Comparison of ENCODE assay signal across 28 mouse cellular contexts in genomic region chr11:8583137-8583536, GRCm38 (mm10).
DNase-seq lines count a peak whose midpoint lies in the region; ATAC-seq and TF ChIP-seq lines count a peak whose summit lies in the region.
"Had no signal": no experiment of that assay in that cellular context is flagged by ENCODE, and none has a peak within 500 bp of the region (broad histone marks: within the 10 kb centered on the region; RNA-seq: fewer than 3 reads in every experiment).

No protein-coding gene starts in this region.

- 95% methylated on average over 3 of the region's 3 CpGs for WGBS in heart, adult 2 months
- WGBS in intestine, embryonic 14.5 days, result 89% methylated on average over 3 of the region's 3 CpGs
- WGBS in stomach, embryonic 14.5 days, result 76% methylated on average over 3 of the region's 3 CpGs
- WGBS in midbrain, postnatal 0 days, result 87% methylated on average over 3 of the region's 3 CpGs
- WGBS in midbrain, embryonic 14.5 days, result 86% methylated on average over 3 of the region's 3 CpGs

- H3K27ac ChIP-seq in heart, adult 2 months, result peak overlapping the region; percentile 76; the same call in 1 of the 2 replicates
- H3K27ac ChIP-seq in intestine, embryonic 14.5 days (ENCODE audit: low read depth), result peak overlapping the region; percentile 10; the same call in 1 of the 2 replicates
- H3K27ac ChIP-seq in stomach, embryonic 14.5 days (ENCODE audit: low read length), result peak overlapping the region; percentile 52; the same call in 1 of the 2 replicates
- H3K27ac ChIP-seq in midbrain, postnatal 0 days (ENCODE audit: low read depth, low read length), result no peak overlapping the region
- H3K27ac ChIP-seq in midbrain, embryonic 14.5 days (replicated peaks; ENCODE audit: low read depth, low read length), result no peak overlapping the region
- H3K27ac ChIP-seq: gastrocnemius, adult 2 months; hindbrain, embryonic 14.5 days; kidney, postnatal 0 days; liver, embryonic 15.5 days; neural tube, embryonic 13.5 days had no signal

- no peaks in the 10 kb centered on the region for H3K27me3 ChIP-seq in heart, adult 2 months (ENCODE audit: control insufficient read depth, insufficient read depth, low read length)
- H3K27me3 ChIP-seq in E14TG2a.4 (ENCODE audit: insufficient read depth, low read length), result no peaks in the 10 kb centered on the region
- H3K27me3 ChIP-seq in intestine, embryonic 14.5 days (replicated peaks; ENCODE audit: control insufficient read depth, insufficient read depth, low read length), result no peaks in the 10 kb centered on the region
- no peaks in the 10 kb centered on the region for H3K27me3 ChIP-seq in stomach, embryonic 14.5 days (ENCODE audit: control insufficient read depth, insufficient read depth, low read length)
- no peaks in the 10 kb centered on the region for H3K27me3 ChIP-seq in midbrain, postnatal 0 days (ENCODE audit: insufficient read depth, low read length)
- no peaks in the 10 kb centered on the region for H3K27me3 ChIP-seq in midbrain, embryonic 14.5 days (ENCODE audit: control insufficient read depth, insufficient read depth, low read length)
- H3K27me3 ChIP-seq: heart, embryonic 12.5 days; liver, embryonic 15.5 days; neural tube, embryonic 13.5 days had no signal

- DNase-seq in heart, adult 2 months, result no peak
- no peak for DNase-seq in heart, postnatal 4 days
- DNase-seq in intestine, embryonic 14.5 days (ENCODE audit: low spot score), result no peak
- DNase-seq in midbrain, postnatal 0 days (ENCODE audit: low spot score), result no peak
- DNase-seq in midbrain, embryonic 14.5 days, result no peak
- DNase-seq in urinary bladder, adult 2 months (ENCODE audit: low spot score), result no peak
- DNase-seq: adrenal gland, adult 2 months; adrenal gland, postnatal 36 days; cerebellum, adult 18-20 months; cerebellum, postnatal 25 days; gastrocnemius, adult 2 months; gastrocnemius, postnatal 36 days; layer of hippocampus, adult 9-11 months; liver; lung, embryonic 14.5 days; right cerebral cortex, postnatal 14 days; spleen, adult 18-20 months; thymus, postnatal 14 days had no signal

- no peak for ATAC-seq in intestine, embryonic 14.5 days (replicated peaks; ENCODE audit: low FRiP score, low TSS enrichment, low read depth)
- no peak for ATAC-seq in stomach, embryonic 14.5 days (ENCODE audit: insufficient number of reproducible peaks, insufficient read depth, low FRiP score, low read depth)
- no peak for ATAC-seq in midbrain, postnatal 0 days (ENCODE audit: low FRiP score)
- no peak for ATAC-seq in midbrain, embryonic 14.5 days (ENCODE audit: low FRiP score, low TSS enrichment)
- ATAC-seq: activated CD4-positive, CD25-positive, alpha-beta regulatory T cell, adult 4 months; forebrain, embryonic 16.5 days had no signal

- H3K79me2 ChIP-seq in heart, adult 2 months (replicated peaks; ENCODE audit: control insufficient read depth, insufficient read depth, low read length), result no peaks in the 10 kb centered on the region

- H3K4me3 ChIP-seq in heart, adult 2 months, result no peak overlapping the region
- H3K4me3 ChIP-seq in E14TG2a.4 (replicated peaks; ENCODE audit: low read length), result peak overlapping the region; percentile 30; the same call in 1 of the 2 replicates
- H3K4me3 ChIP-seq in intestine, embryonic 14.5 days (ENCODE audit: low read depth, low read length), result no peak overlapping the region
- no peak overlapping the region for H3K4me3 ChIP-seq in stomach, embryonic 14.5 days (ENCODE audit: low read depth, low read length)
- H3K4me3 ChIP-seq in midbrain, postnatal 0 days (ENCODE audit: low read depth, low read length), result no peak overlapping the region
- no peak overlapping the region for H3K4me3 ChIP-seq in midbrain, embryonic 14.5 days (replicated peaks; ENCODE audit: low read depth, low read length)
- H3K4me3 ChIP-seq: gastrocnemius, adult 2 months; heart, embryonic 12.5 days; liver, embryonic 15.5 days; neural tube, embryonic 13.5 days had no signal

- H3K36me3 ChIP-seq in heart, adult 2 months (ENCODE audit: control insufficient read depth, insufficient read depth, low read length), result peaks cover 4% of the 10 kb centered on the region
- H3K36me3 ChIP-seq in E14TG2a.4 (ENCODE audit: insufficient read depth, low read length), result peaks cover 85% of the 10 kb centered on the region
- peaks cover 3% of the 10 kb centered on the region for H3K36me3 ChIP-seq in intestine, embryonic 14.5 days (ENCODE audit: control insufficient read depth, insufficient read depth, low read length)
- H3K36me3 ChIP-seq in stomach, embryonic 14.5 days (ENCODE audit: control insufficient read depth, insufficient read depth, low read length), result peaks cover 3% of the 10 kb centered on the region; the same call in 1 of the 2 replicates
- no peaks in the 10 kb centered on the region for H3K36me3 ChIP-seq in midbrain, postnatal 0 days (ENCODE audit: insufficient read depth, low read length)
- H3K36me3 ChIP-seq in midbrain, embryonic 14.5 days (ENCODE audit: control insufficient read depth, insufficient read depth, low read length), result no peaks in the 10 kb centered on the region
- H3K36me3 ChIP-seq: heart, embryonic 12.5 days; liver, embryonic 15.5 days; neural tube, embryonic 13.5 days had no signal

- H3K9me3 ChIP-seq in E14TG2a.4 (ENCODE audit: low read length), result no peaks in the 10 kb centered on the region
- H3K9me3 ChIP-seq in intestine, embryonic 14.5 days (ENCODE audit: control insufficient read depth, low read length), result no peaks in the 10 kb centered on the region
- H3K9me3 ChIP-seq in stomach, embryonic 14.5 days (ENCODE audit: control insufficient read depth, low read depth, low read length), result no peaks in the 10 kb centered on the region
- H3K9me3 ChIP-seq in midbrain, postnatal 0 days (ENCODE audit: low read length), result no peaks in the 10 kb centered on the region
- no peaks in the 10 kb centered on the region for H3K9me3 ChIP-seq in midbrain, embryonic 14.5 days (ENCODE audit: control insufficient read depth, low read length)
- H3K9me3 ChIP-seq: heart, embryonic 12.5 days; liver, embryonic 15.5 days; neural tube, embryonic 13.5 days had no signal

- TF ChIP-seq CTCF in heart, adult 2 months (IDR thresholded peaks at IDR 0.05), result no peak
- no peak for TF ChIP-seq CTCF in E14TG2a.4 (conservative IDR thresholded peaks at IDR 0.05; ENCODE audit: low read length)
- no peak for TF ChIP-seq CTCF in midbrain, postnatal 0 days (IDR thresholded peaks at IDR 0.05)

- peaks cover 14% of the 10 kb centered on the region for H3K4me1 ChIP-seq in heart, adult 2 months (ENCODE audit: control insufficient read depth, insufficient read depth, low read length)
- peaks cover 100% of the 10 kb centered on the region for H3K4me1 ChIP-seq in E14TG2a.4 (replicated peaks; ENCODE audit: low read depth, low read length)
- peaks cover 22% of the 10 kb centered on the region for H3K4me1 ChIP-seq in intestine, embryonic 14.5 days (replicated peaks; ENCODE audit: control insufficient read depth, insufficient read depth, low read length)
- peaks cover 17% of the 10 kb centered on the region for H3K4me1 ChIP-seq in stomach, embryonic 14.5 days (ENCODE audit: control insufficient read depth, insufficient read depth, low read length)
- H3K4me1 ChIP-seq in midbrain, postnatal 0 days (ENCODE audit: insufficient read depth, low read length), result no peaks in the 10 kb centered on the region
- peaks cover 5% of the 10 kb centered on the region; the same call in 1 of the 2 replicates for H3K4me1 ChIP-seq in midbrain, embryonic 14.5 days (ENCODE audit: control insufficient read depth, insufficient read depth, low read length)
- H3K4me1 ChIP-seq: liver, embryonic 15.5 days had no signal

- H3K4me2 ChIP-seq in intestine, embryonic 14.5 days (ENCODE audit: low read length), result no peak overlapping the region
- no peak overlapping the region for H3K4me2 ChIP-seq in stomach, embryonic 14.5 days (replicated peaks; ENCODE audit: low read depth, low read length)
- H3K4me2 ChIP-seq in midbrain, postnatal 0 days (ENCODE audit: low read depth, low read length, poor library complexity, severe bottlenecking), result no peak overlapping the region
- no peak overlapping the region for H3K4me2 ChIP-seq in midbrain, embryonic 14.5 days (ENCODE audit: low read length)
- H3K4me2 ChIP-seq: heart, embryonic 12.5 days; hindbrain, embryonic 14.5 days; liver, embryonic 15.5 days; lung, embryonic 14.5 days; midbrain, embryonic 11.5 days; neural tube, embryonic 13.5 days had no signal

- intact Hi-C loops in heart, adult 2 months (cut with DNase I), result no loop called here

- TF ChIP-seq EP300 in heart, adult 2 months (IDR thresholded peaks at IDR 0.05; ENCODE audit: insufficient read depth, low read depth, low read length), result no peak

- no peak overlapping the region for H3K9ac ChIP-seq in heart, adult 2 months (ENCODE audit: low read depth, low read length)
- no peak overlapping the region for H3K9ac ChIP-seq in intestine, embryonic 14.5 days (ENCODE audit: low read length)
- no peak overlapping the region for H3K9ac ChIP-seq in stomach, embryonic 14.5 days (replicated peaks; ENCODE audit: low read depth, low read length)
- no peak overlapping the region for H3K9ac ChIP-seq in midbrain, postnatal 0 days (replicated peaks; ENCODE audit: low read length, poor library complexity, severe bottlenecking)
- no peak overlapping the region for H3K9ac ChIP-seq in midbrain, embryonic 14.5 days (replicated peaks; ENCODE audit: low read length)
- H3K9ac ChIP-seq: heart, embryonic 12.5 days; hindbrain, embryonic 14.5 days; liver, embryonic 15.5 days; lung, embryonic 14.5 days; neural tube, embryonic 13.5 days had no signal

- no peak for TF ChIP-seq POLR2A in heart, adult 2 months (IDR thresholded peaks at IDR 0.05; ENCODE audit: insufficient read depth, low read depth, low read length)

Comparison
In these comparisons a context has a peak if more than half of its experiments do, and no peak if none do; other contexts are left out.
1. H3K27ac ChIP-seq: peak in heart, adult 2 months (single experiment), intestine, embryonic 14.5 days (single experiment) and stomach, embryonic 14.5 days (single experiment); none in midbrain, postnatal 0 days (single experiment) and midbrain, embryonic 14.5 days (single experiment).